7 mouse cellular contexts compared by ENCODE assay signal in the genomic region with DNA sequence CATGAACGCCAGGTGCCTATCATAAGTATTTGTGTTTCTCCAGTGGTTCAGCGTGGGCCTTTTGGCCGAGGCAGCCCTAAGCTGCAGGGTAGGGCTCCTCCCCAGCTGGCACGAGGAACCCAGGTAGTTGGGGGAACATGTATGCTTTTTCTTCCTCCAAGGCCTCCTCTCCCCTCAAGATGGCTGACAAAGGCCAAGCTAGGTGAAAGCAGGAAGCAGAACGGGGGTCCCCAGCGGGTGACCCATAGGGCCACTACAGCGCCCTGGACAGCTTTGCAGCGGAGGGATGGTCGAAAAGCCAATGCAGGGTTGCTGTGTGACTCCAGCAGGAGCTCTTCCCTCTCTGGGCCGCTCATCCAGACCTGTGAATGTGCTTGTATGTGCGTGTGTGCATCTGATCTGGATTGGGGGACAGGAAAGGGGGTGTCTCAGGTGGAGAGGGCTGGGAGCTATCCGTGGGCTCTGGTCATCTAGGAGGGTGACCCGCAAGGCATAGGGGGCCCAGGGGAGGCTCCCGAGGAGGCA. TPM values are rescaled to one million over a fixed set of nuclear protein-coding genes. Genes with fewer than 3 reads are reported as not detected.
DNase-seq lines count a peak whose midpoint lies in the region; ATAC-seq and TF ChIP-seq lines count a peak whose summit lies in the region.

No protein-coding gene starts in this region.

- no peak for DNase-seq in lung, postnatal 0 days (ENCODE audit: low spot score)
- DNase-seq in lung, adult 18-20 months, result no peak
- no peak for DNase-seq in limb, embryonic 10.5 days (ENCODE audit: low spot score)
- DNase-seq in right cerebral cortex, postnatal 14 days, result no peak
- DNase-seq in ovary, postnatal 10 days (ENCODE audit: low spot score), result no peak

- H3K4me3 ChIP-seq in lung, postnatal 0 days (ENCODE audit: low read depth, low read length), result peak overlapping the region; percentile 81
- H3K4me3 ChIP-seq in embryonic fibroblast, embryonic 13.5 days (ENCODE audit: insufficient read depth, low read length), result peak overlapping the region; percentile 18
- H3K4me3 ChIP-seq in limb, embryonic 10.5 days, result peak overlapping the region; percentile 89
- peak overlapping the region; percentile 78 for H3K4me3 ChIP-seq in neural tube, embryonic 14.5 days (ENCODE audit: low read depth, low read length)

- WGBS in lung, postnatal 0 days, result 25% methylated on average over 14 of the region's 14 CpGs
- WGBS in limb, embryonic 10.5 days, result 17% methylated on average over 14 of the region's 14 CpGs
- WGBS in neural tube, embryonic 14.5 days, result 19% methylated on average over 14 of the region's 14 CpGs

- H3K27ac ChIP-seq in lung, postnatal 0 days (ENCODE audit: low read length), result no peak overlapping the region
- no peak overlapping the region for H3K27ac ChIP-seq in embryonic fibroblast, embryonic 13.5 days (ENCODE audit: insufficient read depth, low read length)
- peak overlapping the region; percentile 94 for H3K27ac ChIP-seq in limb, embryonic 10.5 days
- H3K27ac ChIP-seq in neural tube, embryonic 14.5 days (ENCODE audit: low read depth, low read length), result 0 out of 2 replicates have a peak overlapping the region, but pooled peaks have one; percentile 10

- H3K4me1 ChIP-seq in lung, postnatal 0 days (ENCODE audit: insufficient read depth, low read depth, low read length), result no peaks in the 10 kb centered on the region
- H3K4me1 ChIP-seq in embryonic fibroblast, embryonic 13.5 days (ENCODE audit: control insufficient read depth, insufficient read depth, low read length), result no peaks in the 10 kb centered on the region
- H3K4me1 ChIP-seq in limb, embryonic 10.5 days, result peaks cover 32% of the 10 kb centered on the region
- 0 out of 2 replicates have a peak, but pooled peaks cover 3% of the 10 kb centered on the region for H3K4me1 ChIP-seq in neural tube, embryonic 14.5 days (ENCODE audit: control insufficient read depth, insufficient read depth, low read length)

- no peak for TF ChIP-seq EP300 in lung, postnatal 0 days (IDR thresholded peaks at IDR 0.05)

- no peaks in the 10 kb centered on the region for H3K27me3 ChIP-seq in lung, postnatal 0 days (replicated peaks; ENCODE audit: insufficient read depth, low read length)
- peaks cover 10% of the 10 kb centered on the region for H3K27me3 ChIP-seq in limb, embryonic 10.5 days (ENCODE audit: low read depth, poor library complexity, severe bottlenecking)
- 0 out of 2 replicates have a peak, but pooled peaks cover 3% of the 10 kb centered on the region for H3K27me3 ChIP-seq in neural tube, embryonic 14.5 days (ENCODE audit: control insufficient read depth, insufficient read depth, low read length)

- no peak for ATAC-seq in lung, postnatal 0 days
- no peak for ATAC-seq in neural tube, embryonic 14.5 days (ENCODE audit: low read depth)

- no peak for TF ChIP-seq CTCF in lung, postnatal 0 days (IDR thresholded peaks at IDR 0.05)
- TF ChIP-seq CTCF in embryonic fibroblast, embryonic 13.5 days (IDR thresholded peaks at IDR 0.05; ENCODE audit: borderline replicate concordance, insufficient read depth, low read length), result no peak

- no peaks in the 10 kb centered on the region for H3K36me3 ChIP-seq in lung, postnatal 0 days (ENCODE audit: insufficient read depth, low read length)
- H3K36me3 ChIP-seq in limb, embryonic 10.5 days, result 0 out of 2 replicates have a peak, but pooled peaks cover 3% of the 10 kb centered on the region
- no peaks in the 10 kb centered on the region for H3K36me3 ChIP-seq in neural tube, embryonic 14.5 days (ENCODE audit: control insufficient read depth, insufficient read depth, low read length)

- H3K4me2 ChIP-seq in lung, postnatal 0 days (replicated peaks; ENCODE audit: low read depth, low read length), result peak overlapping the region; percentile 93
- H3K4me2 ChIP-seq in neural tube, embryonic 14.5 days (ENCODE audit: low read depth, low read length), result peak overlapping the region; percentile 95

- H3K9me3 ChIP-seq in lung, postnatal 0 days (ENCODE audit: low read length), result no peaks in the 10 kb centered on the region
- H3K9me3 ChIP-seq in limb, embryonic 10.5 days (replicated peaks), result no peaks in the 10 kb centered on the region
- no peaks in the 10 kb centered on the region for H3K9me3 ChIP-seq in neural tube, embryonic 14.5 days (ENCODE audit: control insufficient read depth, low read length)

- H3K9ac ChIP-seq in lung, postnatal 0 days (replicated peaks; ENCODE audit: low read depth), result peak overlapping the region; percentile 58
- peak overlapping the region; percentile 78 for H3K9ac ChIP-seq in neural tube, embryonic 14.5 days (replicated peaks; ENCODE audit: low read depth, low read length)

- no peak for TF ChIP-seq POLR2A in embryonic fibroblast, embryonic 13.5 days (IDR thresholded peaks at IDR 0.05; ENCODE audit: low read depth, low read length)

RNA-seq across cellular contexts. Expression of a gene that starts 0.4 kb away (rescaled TPM):
- polyA plus RNA-seq in lung, postnatal 0 days (2015; fragmentation: Nextera tagmentation; extraction: Ambion mirVana), result 3.3 and 4.2 TPM in 2 replicates
- polyA plus RNA-seq in embryonic fibroblast, embryonic 13.5 days (2011; ENCODE audit: insufficient read length, low read depth, missing spikeins), result 1.2 and 1.8 TPM in 2 replicates
- 26.1 and 26.2 TPM in 2 replicates for polyA plus RNA-seq in limb, embryonic 10.5 days (2016; fragmentation: Nextera tagmentation; extraction: Ambion mirVana)
- polyA plus RNA-seq in neural tube, embryonic 14.5 days (2014; fragmentation: Nextera tagmentation; extraction: Ambion mirVana), result 2.9 and 3.6 TPM in 2 replicates

RNA-seq across cellular contexts. Expression of a gene that starts 16.3 kb away (rescaled TPM):
- 71.8 and 73.3 TPM in 2 replicates for polyA plus RNA-seq in lung, postnatal 0 days (2015; fragmentation: Nextera tagmentation; extraction: Ambion mirVana)
- 34.3 and 35.9 TPM in 2 replicates for polyA plus RNA-seq in embryonic fibroblast, embryonic 13.5 days (2011; ENCODE audit: insufficient read length, low read depth, missing spikeins)
- polyA plus RNA-seq in limb, embryonic 10.5 days (2016; fragmentation: Nextera tagmentation; extraction: Ambion mirVana), result 73.9 and 74.4 TPM in 2 replicates
- 77.1 and 77.3 TPM in 2 replicates for polyA plus RNA-seq in neural tube, embryonic 14.5 days (2014; fragmentation: Nextera tagmentation; extraction: Ambion mirVana)

RNA-seq across cellular contexts. Expression of a gene that starts 47.6 kb away (rescaled TPM):
- polyA plus RNA-seq in lung, postnatal 0 days (2015; fragmentation: Nextera tagmentation; extraction: Ambion mirVana), result 0.10 and 0.15 TPM in 2 replicates
- polyA plus RNA-seq in embryonic fibroblast, embryonic 13.5 days (2011; ENCODE audit: insufficient read length, low read depth, missing spikeins), result not detected in 2 replicates
- not detected in 2 replicates for polyA plus RNA-seq in limb, embryonic 10.5 days (2016; fragmentation: Nextera tagmentation; extraction: Ambion mirVana)
- polyA plus RNA-seq in neural tube, embryonic 14.5 days (2014; fragmentation: Nextera tagmentation; extraction: Ambion mirVana), result not detected in 2 replicates

Comparison
In these comparisons a context has a peak if more than half of its experiments do, and no peak if none do; other contexts are left out.
1. H3K27ac ChIP-seq: peak in limb, embryonic 10.5 days (single experiment) and neural tube, embryonic 14.5 days (single experiment); none in lung, postnatal 0 days (single experiment) and embryonic fibroblast, embryonic 13.5 days (single experiment).
2. H3K4me3 ChIP-seq: peak in every context shown above with its lines; median percentile 89 in limb, embryonic 10.5 days; 81 in lung, postnatal 0 days; 78 in neural tube, embryonic 14.5 days; 18 in embryonic fibroblast, embryonic 13.5 days.